9 mouse cellular contexts compared by ENCODE assay signal in the genomic region with DNA sequence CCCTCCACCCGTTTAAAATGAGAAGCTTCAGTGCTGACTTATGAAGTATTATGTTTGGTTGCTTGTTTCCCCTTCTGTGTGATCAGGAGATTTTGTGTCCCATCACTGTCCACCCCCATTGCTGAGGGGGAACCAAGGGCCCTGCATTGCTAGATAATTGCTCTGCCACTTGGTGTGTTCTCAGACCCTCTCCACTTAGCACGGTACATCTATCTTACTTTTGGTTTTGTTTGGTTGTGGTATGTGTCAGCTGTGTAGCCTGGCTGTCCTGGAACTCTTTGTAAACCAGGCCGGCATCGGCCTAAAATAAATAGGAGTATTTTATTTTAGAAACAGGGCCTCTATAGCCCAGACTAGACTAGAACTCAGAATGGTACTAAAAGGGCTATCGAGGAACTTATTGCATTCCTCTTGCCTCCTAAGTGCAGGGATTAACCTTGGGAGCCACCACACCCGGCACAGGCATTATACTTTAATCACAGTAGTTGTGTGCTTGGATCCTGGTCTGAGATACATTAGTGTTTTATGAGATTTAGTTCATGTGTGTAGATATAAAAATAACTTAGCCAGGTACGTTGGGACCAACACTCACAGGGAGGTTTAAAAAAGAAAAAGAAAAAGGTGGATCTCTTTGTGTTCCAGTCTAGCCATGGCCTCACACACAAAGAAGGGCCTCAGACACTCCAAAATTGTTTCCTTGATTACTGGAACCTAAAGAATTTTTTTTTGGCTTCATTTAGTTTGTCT. TPM values are rescaled to one million over a fixed set of nuclear protein-coding genes. Genes with fewer than 3 reads are reported as not detected.
DNase-seq lines count a peak whose midpoint lies in the region; ATAC-seq and TF ChIP-seq lines count a peak whose summit lies in the region.
"Had no signal": no experiment of that assay in that cellular context is flagged by ENCODE, and none has a peak within 500 bp of the region (broad histone marks: within the 10 kb centered on the region; RNA-seq: fewer than 3 reads in every experiment).

No protein-coding gene starts in this region.

- peak overlapping the region; percentile 96 for H3K9ac ChIP-seq in forebrain, embryonic 15.5 days (replicated peaks)
- peak overlapping the region; percentile 86 for H3K9ac ChIP-seq in liver, embryonic 14.5 days (replicated peaks)

- H3K4me2 ChIP-seq in forebrain, embryonic 15.5 days (replicated peaks) = peak overlapping the region; percentile 69
- peak overlapping the region; percentile 92 for H3K4me2 ChIP-seq in liver, embryonic 14.5 days (ENCODE audit: low read depth)

- intact Hi-C loops in heart, postnatal 36 days (cut with DNase I) = loop anchor here (2.0 to 10.0 kb wide), 4 partner anchors 120 to 447 kb away; partner anchors contain the start of gene Sin3a

- peak overlapping the region; percentile 70 for H3ac ChIP-seq in C2C12 (ENCODE audit: control insufficient read depth, insufficient read length, low read depth)

- ATAC-seq in forebrain, embryonic 15.5 days (replicated peaks) = no peak
- ATAC-seq in liver, embryonic 14.5 days (ENCODE audit: insufficient read depth) = no peak

- H3K9me3 ChIP-seq in forebrain, embryonic 15.5 days = no peaks in the 10 kb centered on the region
- H3K9me3 ChIP-seq in liver, embryonic 14.5 days (ENCODE audit: control insufficient read depth, low read length) = no peaks in the 10 kb centered on the region

- peak overlapping the region; percentile 84 for H3K27ac ChIP-seq in forebrain, embryonic 15.5 days (replicated peaks)
- peak overlapping the region; percentile 2 for H3K27ac ChIP-seq in liver, embryonic 14.5 days

- no peaks in the 10 kb centered on the region for H3K27me3 ChIP-seq in C2C12 (ENCODE audit: control insufficient read depth, insufficient read depth, insufficient read length)
- H3K27me3 ChIP-seq in forebrain, embryonic 15.5 days = no peaks in the 10 kb centered on the region
- H3K27me3 ChIP-seq in liver, embryonic 14.5 days (ENCODE audit: control insufficient read depth, insufficient read depth, low read length) = no peaks in the 10 kb centered on the region

- TF ChIP-seq EP300 in liver, embryonic 14.5 days (IDR thresholded peaks at IDR 0.05; ENCODE audit: low read depth) = no peak

- H3K4me3 ChIP-seq in C2C12 (ENCODE audit: insufficient read depth, poor library complexity, severe bottlenecking) = peak overlapping the region; percentile 64
- peak overlapping the region; percentile 91 for H3K4me3 ChIP-seq in forebrain, embryonic 15.5 days
- peak overlapping the region; percentile 77 to 79 for H3K4me3 ChIP-seq in liver, embryonic 14.5 days (ENCODE audit: insufficient read depth in 1 of 2, low read depth in 2 of 2, low read length in 2 of 2)

- H3K79me3 ChIP-seq in C2C12 (ENCODE audit: low read depth) = peaks cover 58% of the 10 kb centered on the region

- peaks cover 42% of the 10 kb centered on the region for H3K4me1 ChIP-seq in forebrain, embryonic 15.5 days
- peaks cover 12 to 26% of the 10 kb centered on the region in 2 experiments for H3K4me1 ChIP-seq in liver, embryonic 14.5 days (replicated peaks; ENCODE audit: control insufficient read depth in 2 of 2, insufficient read depth in 2 of 2, low read length in 1 of 2)

- TF ChIP-seq CTCF in C2C12 (IDR thresholded peaks at IDR 0.05; ENCODE audit: control insufficient read depth, insufficient read depth, insufficient read length) = no peak
- no peak for TF ChIP-seq CTCF in liver, embryonic 14.5 days (IDR thresholded peaks at IDR 0.05; ENCODE audit: low read depth)

- WGBS in forebrain, embryonic 15.5 days = 43% methylated on average over 7 of the region's 7 CpGs
- 32% methylated on average over 7 of the region's 7 CpGs for WGBS in liver, embryonic 14.5 days (ENCODE audit: insufficient replicate concordance)

- DNase-seq in heart, adult 11 months = peak; percentile 79
- no peak for DNase-seq in heart, postnatal 36 days
- no peak for DNase-seq in liver, embryonic 14.5 days (ENCODE audit: low read depth in 3 of 3, low spot score in 3 of 3)
- DNase-seq in adrenal gland, postnatal 14 days = no peak
- no peak for DNase-seq in right cerebral cortex, adult 2 months (ENCODE audit: low spot score in 2 of 2)
- no peak for DNase-seq in lung, postnatal 36 days
- DNase-seq: thymus, postnatal 14 days had no signal

- H3K36me3 ChIP-seq in C2C12 (ENCODE audit: control insufficient read depth, insufficient read depth) = no peaks in the 10 kb centered on the region
- H3K36me3 ChIP-seq in forebrain, embryonic 15.5 days = no peaks in the 10 kb centered on the region
- no peaks in the 10 kb centered on the region for H3K36me3 ChIP-seq in liver, embryonic 14.5 days (replicated peaks; ENCODE audit: control insufficient read depth, insufficient read depth, low read depth)

- peaks cover 62% of the 10 kb centered on the region for H3K79me2 ChIP-seq in C2C12 (ENCODE audit: control insufficient read depth, insufficient read depth)

TF ChIP-seq in C2C12, 6 proteins besides CTCF, POLR2A, EP300 and RAD21:
- TF ChIP-seq MYOG (IDR thresholded peaks at IDR 0.05; ENCODE audit: control insufficient read depth, extremely low read depth, insufficient read length) (no peak), MAX (IDR thresholded peaks at IDR 0.05) (no peak), CEBPB (IDR thresholded peaks at IDR 0.05; ENCODE audit: low read depth) (no peak), MYOD1 (IDR thresholded peaks at IDR 0.05; ENCODE audit: control insufficient read depth, insufficient read length, low read depth) (no peak), FOSL1 (IDR thresholded peaks at IDR 0.05; ENCODE audit: insufficient read depth, low read length, poor library complexity, severe bottlenecking) (no peak), USF1 (IDR thresholded peaks at IDR 0.05; ENCODE audit: low read depth) (no peak)
TF ChIP-seq in C2C12: peak in this region for 0.

RNA-seq across cellular contexts. Expression of gene Cox5a, which starts 1.2 kb away (rescaled TPM):
- 1,000 to 10,000 TPM; 2,624 to 2,673 TPM for total RNA-seq in heart, postnatal 36 days (2021)
- 630 TPM for polyA plus RNA-seq in C2C12 (2012; fragmentation: generic; extraction: Trizol)
- 751 and 752 TPM in 2 replicates for polyA plus RNA-seq in forebrain, embryonic 15.5 days (2015; fragmentation: Nextera tagmentation; extraction: Ambion mirVana)
- 104 and 121 TPM in 2 replicates for polyA plus RNA-seq in liver, embryonic 14.5 days (2012; rRNA removed)
- 316 and 317 TPM in 2 replicates for polyA plus RNA-seq in liver, embryonic 14.5 days (2014; fragmentation: Nextera tagmentation; extraction: Ambion mirVana)
- 1,056 and 1,152 TPM in 2 replicates for total RNA-seq in adrenal gland, postnatal 14 days (2021)

RNA-seq across cellular contexts. Expression of gene Fam219b, which starts 15.0 kb away (rescaled TPM):
- 1 to 10 TPM; 7.2 to 8.3 TPM for total RNA-seq in heart, postnatal 36 days (2021)
- 20.9 TPM for polyA plus RNA-seq in C2C12 (2012; fragmentation: generic; extraction: Trizol)
- polyA plus RNA-seq in forebrain, embryonic 15.5 days (2015; fragmentation: Nextera tagmentation; extraction: Ambion mirVana) = 24.1 and 26.2 TPM in 2 replicates
- polyA plus RNA-seq in liver, embryonic 14.5 days (2012; rRNA removed) = 2.0 and 3.1 TPM in 2 replicates
- polyA plus RNA-seq in liver, embryonic 14.5 days (2014; fragmentation: Nextera tagmentation; extraction: Ambion mirVana) = 4.8 and 5.9 TPM in 2 replicates
- 17.5 and 19.1 TPM in 2 replicates for total RNA-seq in adrenal gland, postnatal 14 days (2021)

RNA-seq across cellular contexts. Expression of gene Rpp25, which starts 18.5 kb away (rescaled TPM):
- 1 to 10 TPM; 1.0 to 2.1 TPM for total RNA-seq in heart, postnatal 36 days (2021)
- 0.55 TPM for polyA plus RNA-seq in C2C12 (2012; fragmentation: generic; extraction: Trizol)
- 18.8 and 19.6 TPM in 2 replicates for polyA plus RNA-seq in forebrain, embryonic 15.5 days (2015; fragmentation: Nextera tagmentation; extraction: Ambion mirVana)
- polyA plus RNA-seq in liver, embryonic 14.5 days (2012; rRNA removed) = 0.09 and 0.18 TPM in 2 replicates
- 0.39 and 0.54 TPM in 2 replicates for polyA plus RNA-seq in liver, embryonic 14.5 days (2014; fragmentation: Nextera tagmentation; extraction: Ambion mirVana)
- 2.2 and 2.7 TPM in 2 replicates for total RNA-seq in adrenal gland, postnatal 14 days (2021)

RNA-seq across cellular contexts. Expression of gene Mpi, which starts 30.3 kb away (rescaled TPM):
- 100 to 1,000 TPM; 129 to 161 TPM for total RNA-seq in heart, postnatal 36 days (2021)
- polyA plus RNA-seq in C2C12 (2012; fragmentation: generic; extraction: Trizol) = 35.7 TPM
- 62.9 and 69.3 TPM in 2 replicates for polyA plus RNA-seq in forebrain, embryonic 15.5 days (2015; fragmentation: Nextera tagmentation; extraction: Ambion mirVana)
- 8.1 and 8.5 TPM in 2 replicates for polyA plus RNA-seq in liver, embryonic 14.5 days (2012; rRNA removed)
- polyA plus RNA-seq in liver, embryonic 14.5 days (2014; fragmentation: Nextera tagmentation; extraction: Ambion mirVana) = 6.7 and 7.9 TPM in 2 replicates
- total RNA-seq in adrenal gland, postnatal 14 days (2021) = 35.8 and 38.6 TPM in 2 replicates

RNA-seq across cellular contexts. Expression of gene Scamp2, which starts 38.5 kb away (rescaled TPM):
- total RNA-seq in heart, postnatal 36 days (2021) = 10 to 100 TPM; 25.8 to 29.4 TPM
- 22.5 TPM for polyA plus RNA-seq in C2C12 (2012; fragmentation: generic; extraction: Trizol)
- polyA plus RNA-seq in forebrain, embryonic 15.5 days (2015; fragmentation: Nextera tagmentation; extraction: Ambion mirVana) = 57.7 and 60.5 TPM in 2 replicates
- polyA plus RNA-seq in liver, embryonic 14.5 days (2012; rRNA removed) = 13.9 and 15.6 TPM in 2 replicates
- polyA plus RNA-seq in liver, embryonic 14.5 days (2014; fragmentation: Nextera tagmentation; extraction: Ambion mirVana) = 20.7 and 21.1 TPM in 2 replicates
- total RNA-seq in adrenal gland, postnatal 14 days (2021) = 41.8 and 51.8 TPM in 2 replicates

Comparison
In these comparisons a context has a peak if more than half of its experiments do, and no peak if none do; other contexts are left out.
1. RNA of gene Rpp25, which starts 18.5 kb away (polyA plus RNA-seq): 18.8 to 19.6 TPM in forebrain, embryonic 15.5 days; 0.55 TPM in C2C12 (single experiment) and 0.09 to 0.54 TPM in liver, embryonic 14.5 days; every median in the first group is over 10 times any median in the second.
2. Peak in every context shown above with its lines, with median percentiles within 50 percentile points of each other: H3K4me3 ChIP-seq.